Mouse (Mus musculus): ENCODE measurements around the gene Enox1. TPM values are rescaled to one million over a fixed set of nuclear protein-coding genes. Genes with fewer than 3 reads are reported as not detected.

Gene Enox1
- polyA plus RNA-seq, 2 experiments = 13.5 to 15.6 TPM

- 75% methylated on average over 1 of the region's 1 CpGs for WGBS
- Histone ChIP-seq H3K4me1 (ENCODE audit: control insufficient read depth, insufficient read depth, low read length) (peaks cover 4% of the 10 kb centered on the region; the same call in 1 of the 2 replicates), H3K9ac (ENCODE audit: low read depth, low read length, severe bottlenecking) (no peak overlapping the region), H3K9me3 (ENCODE audit: control insufficient read depth, low read length) (no peaks in the 10 kb centered on the region), H3K36me3 (ENCODE audit: control insufficient read depth, insufficient read depth, low read length) (no peaks in the 10 kb centered on the region), H3K27ac (replicated peaks; ENCODE audit: low read depth, low read length) (no peak overlapping the region), H3K4me3 (replicated peaks; ENCODE audit: low read length) (no peak overlapping the region), H3K27me3 (ENCODE audit: control insufficient read depth, insufficient read depth, low read length) (no peaks in the 10 kb centered on the region), H3K4me2 (replicated peaks; ENCODE audit: low read depth, low read length, severe bottlenecking) (no peak overlapping the region)
- ATAC-seq (ENCODE audit: low FRiP score, low read depth) (no peak), DNase-seq (ENCODE audit: low spot score) (no peak)
- TF ChIP-seq POLR2A (IDR thresholded peaks at IDR 0.05; ENCODE audit: borderline replicate concordance, extremely low read depth, insufficient read depth, insufficient read length) = no peak
Measured at GRCm38 (mm10) chr14:77257461-77257860, 100.9 kb downstream of the Enox1 start.

- DNase-seq (ENCODE audit: low spot score) (no peak), ATAC-seq (ENCODE audit: low FRiP score, low read depth) (no peak)
- Histone ChIP-seq H3K9ac (ENCODE audit: low read depth, low read length, severe bottlenecking) (no peak overlapping the region), H3K27me3 (ENCODE audit: control insufficient read depth, insufficient read depth, low read length) (no peaks in the 10 kb centered on the region), H3K4me2 (replicated peaks; ENCODE audit: low read depth, low read length, severe bottlenecking) (no peak overlapping the region), H3K4me1 (ENCODE audit: control insufficient read depth, insufficient read depth, low read length) (peaks cover 7% of the 10 kb centered on the region; the same call in 1 of the 2 replicates), H3K9me3 (ENCODE audit: control insufficient read depth, low read length) (no peaks in the 10 kb centered on the region), H3K36me3 (ENCODE audit: control insufficient read depth, insufficient read depth, low read length) (no peaks in the 10 kb centered on the region), H3K4me3 (replicated peaks; ENCODE audit: low read length) (no peak overlapping the region), H3K27ac (replicated peaks; ENCODE audit: low read depth, low read length) (no peak overlapping the region)
- no peak for TF ChIP-seq POLR2A (IDR thresholded peaks at IDR 0.05; ENCODE audit: borderline replicate concordance, extremely low read depth, insufficient read depth, insufficient read length)
- 69% methylated on average over 4 of the region's 4 CpGs for WGBS
Measured at GRCm38 (mm10) chr14:77258186-77258585, 101.6 kb downstream of the Enox1 start.

- ATAC-seq (ENCODE audit: low FRiP score, low read depth) (no peak), DNase-seq (ENCODE audit: low spot score) (no peak)
- Histone ChIP-seq H3K36me3 (ENCODE audit: control insufficient read depth, insufficient read depth, low read length) (no peaks in the 10 kb centered on the region), H3K9ac (ENCODE audit: low read depth, low read length, severe bottlenecking) (no peak overlapping the region), H3K4me1 (ENCODE audit: control insufficient read depth, insufficient read depth, low read length) (0 out of 2 replicates have a peak, but pooled peaks cover 8% of the 10 kb centered on the region), H3K27me3 (ENCODE audit: control insufficient read depth, insufficient read depth, low read length) (no peaks in the 10 kb centered on the region), H3K9me3 (ENCODE audit: control insufficient read depth, low read length) (no peaks in the 10 kb centered on the region), H3K4me3 (replicated peaks; ENCODE audit: low read length) (no peak overlapping the region), H3K4me2 (replicated peaks; ENCODE audit: low read depth, low read length, severe bottlenecking) (no peak overlapping the region), H3K27ac (replicated peaks; ENCODE audit: low read depth, low read length) (no peak overlapping the region)
- 90% methylated on average over 5 of the region's 5 CpGs for WGBS
- TF ChIP-seq POLR2A (IDR thresholded peaks at IDR 0.05; ENCODE audit: borderline replicate concordance, extremely low read depth, insufficient read depth, insufficient read length) = no peak
Measured at GRCm38 (mm10) chr14:77259686-77260085, 103.1 kb downstream of the Enox1 start.

- DNase-seq (ENCODE audit: low spot score) = no peak
Measured at GRCm38 (mm10) chr14:77260107-77260506, 103.5 kb downstream of the Enox1 start.

GRCm38 (mm10) chr14:77266805-77267771, 110.5 kb downstream of the Enox1 start:
- Histone ChIP-seq H3K4me2 (replicated peaks; ENCODE audit: low read depth, low read length, severe bottlenecking) (no peak overlapping the region), H3K27me3 (ENCODE audit: control insufficient read depth, insufficient read depth, low read length) (no peaks in the 10 kb centered on the region), H3K4me3 (replicated peaks; ENCODE audit: low read length) (no peak overlapping the region), H3K9me3 (ENCODE audit: control insufficient read depth, low read length) (no peaks in the 10 kb centered on the region), H3K36me3 (ENCODE audit: control insufficient read depth, insufficient read depth, low read length) (no peaks in the 10 kb centered on the region), H3K4me1 (ENCODE audit: control insufficient read depth, insufficient read depth, low read length) (0 out of 2 replicates have a peak, but pooled peaks cover 12% of the 10 kb centered on the region), H3K27ac (replicated peaks; ENCODE audit: low read depth, low read length) (no peak overlapping the region), H3K9ac (ENCODE audit: low read depth, low read length, severe bottlenecking) (no peak overlapping the region)
- ATAC-seq (ENCODE audit: low FRiP score, low read depth) (no peak), DNase-seq (ENCODE audit: low spot score) (no peak)
- WGBS = 62% methylated on average over 17 of the region's 17 CpGs
- TF ChIP-seq POLR2A (IDR thresholded peaks at IDR 0.05; ENCODE audit: borderline replicate concordance, extremely low read depth, insufficient read depth, insufficient read length) = no peak

More at GRCm38 (mm10) chr14:77260107-77260506, 103.5 kb downstream of the Enox1 start:
- Histone ChIP-seq H3K4me3 (replicated peaks; ENCODE audit: low read length) (no peak overlapping the region), H3K4me1 (ENCODE audit: control insufficient read depth, insufficient read depth, low read length) (0 out of 2 replicates have a peak, but pooled peaks cover 8% of the 10 kb centered on the region), H3K9me3 (ENCODE audit: control insufficient read depth, low read length) (no peaks in the 10 kb centered on the region), H3K27me3 (ENCODE audit: control insufficient read depth, insufficient read depth, low read length) (no peaks in the 10 kb centered on the region), H3K9ac (ENCODE audit: low read depth, low read length, severe bottlenecking) (no peak overlapping the region), H3K27ac (replicated peaks; ENCODE audit: low read depth, low read length) (no peak overlapping the region), H3K4me2 (replicated peaks; ENCODE audit: low read depth, low read length, severe bottlenecking) (no peak overlapping the region), H3K36me3 (ENCODE audit: control insufficient read depth, insufficient read depth, low read length) (no peaks in the 10 kb centered on the region)
- TF ChIP-seq POLR2A (IDR thresholded peaks at IDR 0.05; ENCODE audit: borderline replicate concordance, extremely low read depth, insufficient read depth, insufficient read length) = no peak
- 0 out of 2 replicates have a peak, but pooled peaks have one; percentile 34 for ATAC-seq (ENCODE audit: low FRiP score, low read depth)
- WGBS = 58% methylated on average over 4 of the region's 4 CpGs
